Mouse (Mus musculus): ENCODE measurements around the gene Tkfc. TPM values are rescaled to one million over a fixed set of nuclear protein-coding genes. Genes with fewer than 3 reads are reported as not detected.

Tkfc gene
- polyA plus RNA-seq, 1 experiment = 311 TPM

- Histone ChIP-seq H3K27ac (ENCODE audit: insufficient read depth, low read depth, low read length) (peak overlapping the region; percentile 52), H3K4me3 (ENCODE audit: insufficient read depth, low read depth, low read length) (peak overlapping the region; percentile 44), H3K27me3 (replicated peaks; ENCODE audit: control insufficient read depth, insufficient read depth, low read length) (no peaks in the 10 kb centered on the region), H3K36me3 (ENCODE audit: control insufficient read depth, insufficient read depth, low read length) (no peaks in the 10 kb centered on the region), H3K4me1 (ENCODE audit: control insufficient read depth, insufficient read depth, low read length) (peaks cover 13% of the 10 kb centered on the region; the same call in 1 of the 2 replicates)
- WGBS = 6% methylated on average over 6 of the region's 6 CpGs
- no peak for TF ChIP-seq CTCF (conservative IDR thresholded peaks at IDR 0.05; ENCODE audit: insufficient read depth, insufficient read length, low read depth, low read length)
- TF ChIP-seq POLR2A (IDR thresholded peaks at IDR 0.05; ENCODE audit: low read depth, low read length) = no peak
- DNase-seq = no peak
Observed at GRCm38 (mm10) chr19:10602247-10602769, 3.1 kb downstream of the Tkfc start.

- no peaks in the 10 kb centered on the region; the same call in 1 of the 2 replicates for H3K36me3 ChIP-seq (ENCODE audit: control insufficient read depth, insufficient read depth, low read length)
- 94% methylated on average over 2 of the region's 2 CpGs for WGBS
- no peak for TF ChIP-seq CTCF (conservative IDR thresholded peaks at IDR 0.05; ENCODE audit: insufficient read depth, insufficient read length, low read depth, low read length)
- TF ChIP-seq POLR2A (IDR thresholded peaks at IDR 0.05; ENCODE audit: low read depth, low read length) = no peak
Observed at GRCm38 (mm10) chr19:10599648-10600047, 5.8 kb downstream of the Tkfc start.

GRCm38 (mm10) chr19:10598188-10598587, 7.3 kb downstream of the Tkfc start:
- no peaks in the 10 kb centered on the region for H3K27me3 ChIP-seq (replicated peaks; ENCODE audit: control insufficient read depth, insufficient read depth, low read length)
- no peak overlapping the region for H3K4me3 ChIP-seq (ENCODE audit: insufficient read depth, low read depth, low read length)
- H3K36me3 ChIP-seq (ENCODE audit: control insufficient read depth, insufficient read depth, low read length) = no peaks in the 10 kb centered on the region; the same call in 1 of the 2 replicates
- peak; percentile 34 for DNase-seq
- 35% methylated on average over 3 of the region's 3 CpGs for WGBS
- no peak for TF ChIP-seq POLR2A (IDR thresholded peaks at IDR 0.05; ENCODE audit: low read depth, low read length)
- peak; percentile 48 for TF ChIP-seq CTCF (conservative IDR thresholded peaks at IDR 0.05; ENCODE audit: insufficient read depth, insufficient read length, low read depth, low read length)
- 0 out of 2 replicates have a peak, but pooled peaks cover 5% of the 10 kb centered on the region for H3K4me1 ChIP-seq (ENCODE audit: control insufficient read depth, insufficient read depth, low read length)
- H3K27ac ChIP-seq (ENCODE audit: insufficient read depth, low read depth, low read length) = no peak overlapping the region

More at GRCm38 (mm10) chr19:10599648-10600047, 5.8 kb downstream of the Tkfc start:
- Histone ChIP-seq H3K27me3 (replicated peaks; ENCODE audit: control insufficient read depth, insufficient read depth, low read length) (no peaks in the 10 kb centered on the region), H3K4me3 (ENCODE audit: insufficient read depth, low read depth, low read length) (no peak overlapping the region), H3K4me1 (ENCODE audit: control insufficient read depth, insufficient read depth, low read length) (peaks cover 7% of the 10 kb centered on the region; the same call in 1 of the 2 replicates), H3K27ac (ENCODE audit: insufficient read depth, low read depth, low read length) (no peak overlapping the region)
- DNase-seq = no peak

- 84% methylated on average over 6 of the region's 6 CpGs for WGBS
- no peak for DNase-seq
Observed at GRCm38 (mm10) chr19:10591659-10592377, 13.6 kb downstream of the Tkfc start.

GRCm38 (mm10) chr19:10590301-10590700, 15.2 kb downstream of the Tkfc start:
- 55% methylated on average over 3 of the region's 3 CpGs for WGBS
- TF ChIP-seq POLR2A (IDR thresholded peaks at IDR 0.05; ENCODE audit: low read depth, low read length) = no peak
- no peak for TF ChIP-seq CTCF (conservative IDR thresholded peaks at IDR 0.05; ENCODE audit: insufficient read depth, insufficient read length, low read depth, low read length)
- no peaks in the 10 kb centered on the region for H3K27me3 ChIP-seq (replicated peaks; ENCODE audit: control insufficient read depth, insufficient read depth, low read length)
- no peak overlapping the region for H3K27ac ChIP-seq (ENCODE audit: insufficient read depth, low read depth, low read length)
- H3K36me3 ChIP-seq (ENCODE audit: control insufficient read depth, insufficient read depth, low read length) = peaks cover 2% of the 10 kb centered on the region; the same call in 1 of the 2 replicates
- no peaks in the 10 kb centered on the region for H3K4me1 ChIP-seq (ENCODE audit: control insufficient read depth, insufficient read depth, low read length)
- DNase-seq = no peak
- no peak overlapping the region for H3K4me3 ChIP-seq (ENCODE audit: insufficient read depth, low read depth, low read length)

More at GRCm38 (mm10) chr19:10591659-10592377, 13.6 kb downstream of the Tkfc start:
- no peaks in the 10 kb centered on the region for H3K4me1 ChIP-seq (ENCODE audit: control insufficient read depth, insufficient read depth, low read length)
- no peak overlapping the region for H3K4me3 ChIP-seq (ENCODE audit: insufficient read depth, low read depth, low read length)
- H3K27me3 ChIP-seq (replicated peaks; ENCODE audit: control insufficient read depth, insufficient read depth, low read length) = no peaks in the 10 kb centered on the region
- TF ChIP-seq POLR2A (IDR thresholded peaks at IDR 0.05; ENCODE audit: low read depth, low read length) (no peak), CTCF (conservative IDR thresholded peaks at IDR 0.05; ENCODE audit: insufficient read depth, insufficient read length, low read depth, low read length) (no peak)
- H3K27ac ChIP-seq (ENCODE audit: insufficient read depth, low read depth, low read length) = no peak overlapping the region
- H3K36me3 ChIP-seq (ENCODE audit: control insufficient read depth, insufficient read depth, low read length) = peaks cover 2% of the 10 kb centered on the region; the same call in 1 of the 2 replicates

GRCm38 (mm10) chr19:10589127-10589857, 16.2 kb downstream of the Tkfc start:
- H3K4me3 ChIP-seq (ENCODE audit: insufficient read depth, low read depth, low read length) = no peak overlapping the region
- DNase-seq = no peak
- H3K27ac ChIP-seq (ENCODE audit: insufficient read depth, low read depth, low read length) = no peak overlapping the region
- 59% methylated on average over 5 of the region's 5 CpGs for WGBS
- H3K4me1 ChIP-seq (ENCODE audit: control insufficient read depth, insufficient read depth, low read length) = no peaks in the 10 kb centered on the region
- H3K27me3 ChIP-seq (replicated peaks; ENCODE audit: control insufficient read depth, insufficient read depth, low read length) = no peaks in the 10 kb centered on the region
- TF ChIP-seq POLR2A (IDR thresholded peaks at IDR 0.05; ENCODE audit: low read depth, low read length) = no peak
- TF ChIP-seq CTCF (conservative IDR thresholded peaks at IDR 0.05; ENCODE audit: insufficient read depth, insufficient read length, low read depth, low read length) = no peak
- peaks cover 2% of the 10 kb centered on the region; the same call in 1 of the 2 replicates for H3K36me3 ChIP-seq (ENCODE audit: control insufficient read depth, insufficient read depth, low read length)

Measured in kidney, adult 2 months (tissue).